Mouse (Mus musculus): Measurements from ENCODE around the gene Pdia5. TPM values are rescaled to one million over a fixed set of nuclear protein-coding genes. Genes with fewer than 3 reads are reported as not detected.

Pdia5 gene
- total RNA-seq, 2 experiments from 2014 or later: 3.1 to 4.7 TPM

- DNase-seq: no peak
These were observed 133.2 kb downstream of the Pdia5 start for GRCm38 (mm10) chr16:35357449-35357848.

Small RNAs within 50 kb of the gene (microRNA-seq; reads per million reads assigned to microRNA genes)
- gene Gm25548: 0 reads per million in 2 experiments

Other genes with a start within 250 kb of the Pdia5 start
- gene Sec22a, start 127.0 kb downstream of the Pdia5 start, total RNA-seq (2021): 10 to 100 TPM; 15.1 TPM
- 10 to 100 TPM; 15.5 to 18.8 TPM for gene Sema5b, start 50.3 kb upstream of the Pdia5 start, total RNA-seq (2021)

All from layer of hippocampus, postnatal 36 days (tissue).